Mouse (Mus musculus): Measurements from ENCODE around the gene Recql. TPM values are rescaled to one million over a fixed set of nuclear protein-coding genes. Genes with fewer than 3 reads are reported as not detected.
"Not testable (repeated sequence)": the region's sequence is repeated elsewhere in the genome, so short reads cannot be mapped to it uniquely, and the experiment has no call there.

Gene Recql
- polyA plus RNA-seq, 1 experiment from 2014 or later, result 16.2 TPM

DNA sequence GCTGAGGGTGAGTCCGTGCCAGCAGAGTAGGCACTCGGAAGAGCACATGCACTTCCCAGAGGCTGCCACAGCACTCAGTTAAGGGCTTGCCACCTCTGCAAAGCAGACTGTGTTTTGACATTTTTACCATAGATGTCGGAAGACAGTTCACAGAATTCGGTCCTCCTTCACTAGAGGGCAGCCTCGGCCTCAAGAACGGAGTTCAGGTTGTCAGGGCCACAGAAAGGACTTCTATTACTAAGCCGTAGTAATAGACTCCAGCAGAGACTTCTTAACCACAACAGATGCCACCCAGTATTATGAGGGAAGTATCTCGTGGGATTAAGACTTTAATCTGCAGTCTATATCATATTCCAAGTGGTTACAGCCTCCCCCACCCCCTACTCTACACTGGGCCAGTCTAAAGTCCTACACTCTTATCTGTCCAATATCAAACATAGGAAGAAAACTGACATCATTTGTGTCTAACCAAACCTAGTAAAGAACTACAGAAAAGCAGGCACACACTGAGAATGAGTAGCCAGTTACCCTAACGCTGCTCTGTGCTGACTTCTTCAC lies 23.8 kb downstream of the Recql start:
- Histone ChIP-seq H3K4me1 (replicated peaks) (no peaks in the 10 kb centered on the region), H3K4me3 (no peak overlapping the region), H3K27me3 (no peaks in the 10 kb centered on the region), H3K27ac (no peak overlapping the region), H3K9ac (no peak overlapping the region), H3K36me3 (peaks cover 70% of the 10 kb centered on the region), H3K4me2 (no peak overlapping the region), H3K9me3 (replicated peaks) (no peaks in the 10 kb centered on the region)
- 71% methylated on average over 9 of the region's 9 CpGs for WGBS
- ATAC-seq (replicated peaks; ENCODE audit: insufficient number of reproducible peaks, insufficient read depth, low FRiP score, low read depth), result no peak

DNA sequence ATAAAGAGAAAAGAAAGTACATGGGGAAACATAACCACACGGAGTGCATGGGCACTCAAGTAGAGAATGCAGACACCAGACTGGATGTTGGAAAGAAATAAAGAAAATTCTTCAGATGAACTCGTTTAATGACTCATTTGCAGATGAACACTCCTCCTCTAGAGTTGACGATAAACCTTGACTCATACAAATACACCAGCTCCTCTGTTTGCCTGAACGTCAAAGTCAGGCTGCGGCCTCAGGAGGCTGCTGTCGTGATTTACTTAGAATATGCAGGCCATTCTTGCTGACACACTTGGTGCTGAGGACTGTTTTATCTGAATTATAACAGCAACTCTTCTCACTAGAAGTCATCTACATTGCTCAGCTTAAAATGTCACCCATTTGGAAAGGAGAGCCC lies 24.9 kb downstream of the Recql start:
- 86% methylated on average over 6 of the region's 6 CpGs for WGBS
- Histone ChIP-seq H3K27me3 (no peaks in the 10 kb centered on the region), H3K4me1 (replicated peaks) (no peaks in the 10 kb centered on the region), H3K36me3 (peaks cover 61% of the 10 kb centered on the region), H3K4me2 (no peak overlapping the region), H3K9me3 (replicated peaks) (no peaks in the 10 kb centered on the region), H3K4me3 (no peak overlapping the region), H3K27ac (no peak overlapping the region), H3K9ac (no peak overlapping the region)
- ATAC-seq (replicated peaks; ENCODE audit: insufficient number of reproducible peaks, insufficient read depth, low FRiP score, low read depth), result no peak

DNA sequence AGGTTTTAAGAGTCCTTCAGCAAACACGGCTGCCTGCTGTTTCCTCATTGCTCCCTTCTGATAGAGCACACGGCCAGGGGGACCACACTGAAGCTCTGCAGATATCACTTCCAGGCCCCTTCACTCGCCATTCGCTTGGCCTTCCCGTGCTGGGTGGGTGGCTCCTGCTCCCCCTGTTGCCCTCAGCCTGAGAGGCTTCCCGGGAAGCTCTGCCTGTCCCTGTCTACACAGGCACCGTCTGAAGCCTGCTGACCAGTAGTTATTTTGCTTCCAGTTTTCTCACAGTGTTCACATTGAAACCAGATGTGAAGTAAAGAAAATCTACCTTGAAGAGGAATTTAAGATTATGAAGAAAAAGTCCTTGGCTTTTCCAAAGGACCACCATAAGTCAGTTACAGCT lies 29.8 kb downstream of the Recql start:
- Histone ChIP-seq H3K9me3 (replicated peaks) (no peaks in the 10 kb centered on the region), H3K4me3 (no peak overlapping the region), H3K27me3 (no peaks in the 10 kb centered on the region), H3K4me1 (replicated peaks) (no peaks in the 10 kb centered on the region), H3K9ac (no peak overlapping the region), H3K4me2 (no peak overlapping the region), H3K27ac (no peak overlapping the region), H3K36me3 (peaks cover 66% of the 10 kb centered on the region)
- no peak for ATAC-seq (replicated peaks; ENCODE audit: insufficient number of reproducible peaks, insufficient read depth, low FRiP score, low read depth)
- 66% methylated on average over 7 of the region's 7 CpGs for WGBS

DNA sequence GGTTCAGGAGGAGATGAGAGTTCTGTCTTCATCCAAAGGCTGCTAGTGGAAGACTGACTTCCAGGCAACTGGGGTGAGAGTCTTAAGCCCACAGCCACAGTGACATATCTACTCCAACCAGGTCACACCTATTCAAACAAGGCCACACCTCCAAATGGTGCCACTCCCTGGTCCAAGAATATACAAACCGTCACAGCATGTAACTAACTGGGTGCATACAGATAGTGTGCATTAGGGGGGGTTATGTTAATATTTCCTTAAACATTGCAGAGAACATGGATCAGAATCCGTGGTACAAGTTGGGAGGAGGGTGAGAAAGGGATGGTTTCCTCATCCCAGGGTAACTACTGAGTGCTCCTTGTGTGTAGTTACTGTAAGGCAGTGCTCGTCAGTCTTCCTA lies 34.8 kb downstream of the Recql start:
- not testable (repeated sequence) for H3K9me3 ChIP-seq (replicated peaks); H3K9ac ChIP-seq; H3K4me1 ChIP-seq (replicated peaks); H3K4me2 ChIP-seq; H3K27ac ChIP-seq; H3K4me3 ChIP-seq; H3K27me3 ChIP-seq; ATAC-seq (replicated peaks; ENCODE audit: insufficient number of reproducible peaks, insufficient read depth, low FRiP score, low read depth)
- 86% methylated on average over 3 of the region's 3 CpGs for WGBS
- H3K36me3 ChIP-seq, result peaks cover 68% of the 10 kb centered on the region

DNA sequence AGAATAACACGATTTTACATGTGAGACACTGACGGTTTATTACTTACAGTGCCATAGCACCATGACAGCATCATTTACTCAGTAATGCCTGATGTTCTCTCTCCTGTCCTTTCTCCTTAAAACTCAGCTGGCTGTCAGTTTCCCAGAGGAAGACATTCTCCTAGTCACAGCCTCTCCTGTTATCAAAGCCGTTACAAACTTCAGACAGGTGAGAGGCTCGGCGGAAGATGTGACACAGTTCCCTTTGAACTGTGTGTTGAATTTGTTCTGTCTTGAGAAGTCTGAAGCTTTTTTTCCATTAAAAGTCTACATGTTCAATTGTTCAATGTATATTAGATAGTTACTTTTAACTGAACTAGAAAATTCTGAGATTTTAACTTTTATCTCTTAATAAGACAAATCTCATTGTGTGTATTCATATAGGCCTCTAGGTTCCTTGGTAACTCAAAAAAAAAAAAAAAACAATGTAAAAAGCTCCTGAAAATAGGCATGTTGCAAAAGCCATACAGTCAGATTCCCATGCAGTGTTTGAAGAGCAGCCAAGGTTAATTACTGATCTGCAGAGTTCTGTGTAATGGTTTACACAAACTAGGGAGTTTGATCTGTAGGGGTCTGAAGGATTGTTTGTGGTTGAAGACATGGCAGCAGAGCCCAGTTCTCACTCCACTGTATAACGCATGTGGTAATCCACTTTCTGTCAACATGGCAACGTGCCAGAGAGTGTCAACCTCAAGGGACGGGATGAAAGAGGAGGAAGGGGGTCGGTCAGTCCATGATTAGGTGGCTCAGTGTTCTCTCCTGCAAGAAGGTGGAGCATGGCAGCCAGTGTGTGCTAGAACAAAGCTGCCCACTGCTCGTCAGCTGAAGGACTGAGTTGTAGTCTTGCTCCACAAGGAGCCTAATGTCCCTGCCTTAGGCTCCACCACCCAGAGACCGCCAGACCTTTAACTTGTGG lies 39.2 kb downstream of the Recql start:
- Histone ChIP-seq H3K4me1 (replicated peaks) (peaks cover 10% of the 10 kb centered on the region), H3K4me3 (no peak overlapping the region), H3K9ac (no peak overlapping the region), H3K9me3 (replicated peaks) (no peaks in the 10 kb centered on the region), H3K36me3 (peaks cover 44% of the 10 kb centered on the region), H3K27me3 (no peaks in the 10 kb centered on the region), H3K4me2 (no peak overlapping the region), H3K27ac (no peak overlapping the region)
- 66% methylated on average over 11 of the region's 11 CpGs for WGBS
- no peak for ATAC-seq (replicated peaks; ENCODE audit: insufficient number of reproducible peaks, insufficient read depth, low FRiP score, low read depth)

DNA sequence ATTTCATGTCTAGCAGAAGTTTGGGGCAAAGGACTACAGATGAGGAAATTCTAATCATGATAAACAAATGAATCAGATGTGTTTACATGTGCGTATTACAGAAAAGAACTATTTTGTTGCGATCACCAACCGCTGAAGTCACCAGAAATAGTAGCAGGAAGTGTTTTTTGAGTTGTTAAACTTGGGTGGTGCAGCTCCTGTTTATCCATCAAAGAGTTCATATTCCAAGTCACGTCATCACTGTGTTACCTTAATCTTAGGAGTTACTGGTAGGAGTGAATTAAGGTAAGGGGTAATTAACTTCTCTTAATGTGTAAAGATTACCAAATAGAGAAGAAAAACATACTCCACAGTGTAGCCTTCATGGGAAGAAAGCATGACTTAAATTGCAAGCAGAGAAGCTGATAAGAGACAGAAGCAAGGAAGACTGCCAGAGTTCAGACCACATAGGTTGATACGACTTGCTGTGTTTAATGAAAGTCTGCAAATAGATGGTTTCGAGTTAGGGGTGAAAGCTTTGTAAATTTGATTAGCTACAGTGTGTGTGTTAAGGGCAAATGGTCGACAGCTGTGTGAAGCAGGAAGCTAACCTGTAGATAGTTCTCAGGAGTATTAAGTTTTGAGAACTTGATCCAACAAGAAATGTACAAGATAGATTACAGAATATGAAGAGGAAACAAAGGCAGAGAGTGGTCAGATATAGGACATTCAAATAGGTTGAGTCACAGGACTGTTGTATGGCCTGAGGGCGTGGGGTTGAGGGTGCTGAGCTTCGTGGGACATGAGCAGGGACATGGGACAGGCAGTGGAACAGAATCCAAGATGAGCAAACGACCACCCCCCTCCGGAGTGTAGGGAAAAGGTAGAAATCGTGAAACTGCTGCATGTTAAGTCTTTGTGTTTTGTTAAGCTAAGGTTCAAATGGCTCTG lies 40.4 kb downstream of the Recql start:
- peak overlapping the region; percentile 81 for H3K4me3 ChIP-seq
- H3K27ac ChIP-seq, result no peak overlapping the region
- H3K9me3 ChIP-seq (replicated peaks), result no peaks in the 10 kb centered on the region
- 45% methylated on average over 12 of the region's 12 CpGs for WGBS
- no peaks in the 10 kb centered on the region for H3K27me3 ChIP-seq
- H3K36me3 ChIP-seq, result peaks cover 34% of the 10 kb centered on the region
- no peak for ATAC-seq (replicated peaks; ENCODE audit: insufficient number of reproducible peaks, insufficient read depth, low FRiP score, low read depth)
- H3K4me2 ChIP-seq, result peak overlapping the region; percentile 65
- H3K9ac ChIP-seq, result no peak overlapping the region; the same call in 1 of the 2 replicates
- H3K4me1 ChIP-seq (replicated peaks), result peaks cover 10% of the 10 kb centered on the region

DNA sequence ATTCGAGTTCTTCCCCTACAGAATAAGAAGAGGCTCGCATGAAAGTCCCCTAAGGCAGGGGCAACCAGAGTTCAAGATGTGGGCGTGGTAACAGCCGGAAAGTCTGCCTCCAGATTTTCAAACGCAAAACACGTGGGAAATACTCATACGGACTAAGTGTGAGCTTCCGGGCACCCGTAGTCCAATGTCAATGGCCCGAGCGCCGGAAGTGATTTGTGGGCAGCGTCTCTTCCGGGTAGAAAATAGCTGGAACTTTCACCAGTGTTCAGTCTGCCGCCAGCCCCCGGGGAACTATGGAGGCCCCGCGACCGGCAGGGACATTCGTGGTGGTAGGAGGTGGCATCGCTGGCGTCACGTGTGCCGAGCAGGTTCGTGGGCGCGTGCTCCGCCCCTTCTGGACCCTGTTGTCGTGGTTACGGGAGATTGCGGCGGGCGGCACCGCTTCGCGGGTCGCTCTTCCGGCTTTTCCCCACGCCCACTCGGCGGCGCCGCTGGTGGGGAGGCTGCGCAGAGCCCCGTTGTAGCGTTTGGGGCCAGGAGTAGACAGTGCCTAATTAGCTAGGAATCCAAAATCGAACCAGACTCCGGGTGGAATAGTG lies 41.3 kb downstream of the Recql start, which contains the start of gene Pyroxd1:
Gene Pyroxd1 (plus strand): TSS at position 215 of the 599 bp plus-strand sequence.
- under 1% methylated on average over 48 of the region's 48 CpGs for WGBS
- Histone ChIP-seq H3K27ac (peak within 1 kb of the TSS; percentile 84), H3K27me3 (no peaks in the 10 kb centered on the region), H3K36me3 (peaks cover 25% of the 10 kb centered on the region), H3K4me3 (peak within 1 kb of the TSS; percentile 81), H3K4me2 (peak within 1 kb of the TSS; percentile 65), H3K4me1 (replicated peaks) (peaks cover 10% of the 10 kb centered on the region), H3K9ac (peak within 1 kb of the TSS; percentile 64), H3K9me3 (replicated peaks) (no peaks in the 10 kb centered on the region)
- ATAC-seq (replicated peaks; ENCODE audit: insufficient number of reproducible peaks, insufficient read depth, low FRiP score, low read depth), result peak; percentile 90

DNA sequence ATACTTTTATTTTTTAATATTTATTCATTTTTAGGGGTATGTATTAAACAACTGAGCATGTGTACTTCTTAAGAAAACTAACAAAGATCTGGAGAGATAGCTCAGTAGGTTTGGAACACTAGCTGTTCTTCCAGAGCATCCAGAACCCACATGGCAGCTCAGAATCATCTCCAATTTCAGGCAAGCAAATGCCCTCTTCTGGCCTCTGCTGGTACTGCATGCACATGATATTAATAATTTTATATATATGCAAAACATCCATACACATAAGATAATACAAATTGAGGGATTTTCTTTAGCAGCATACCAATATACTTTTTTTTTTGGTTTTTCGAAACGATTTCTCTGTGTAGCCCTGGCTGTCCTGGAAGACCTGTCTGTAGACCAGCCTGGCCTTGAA lies 43.3 kb downstream of the Recql start:
- no peak overlapping the region for H3K4me3 ChIP-seq
- H3K27me3 ChIP-seq, result no peaks in the 10 kb centered on the region
- peaks cover 10% of the 10 kb centered on the region for H3K4me1 ChIP-seq (replicated peaks)
- no peak overlapping the region for H3K27ac ChIP-seq
- no peak overlapping the region for H3K9ac ChIP-seq
- ATAC-seq (replicated peaks; ENCODE audit: insufficient number of reproducible peaks, insufficient read depth, low FRiP score, low read depth), result no peak
- H3K4me2 ChIP-seq, result no peak overlapping the region
- H3K9me3 ChIP-seq (replicated peaks), result no peaks in the 10 kb centered on the region
- 0 out of 2 replicates have a peak, but pooled peaks cover 7% of the 10 kb centered on the region for H3K36me3 ChIP-seq
- 59% methylated on average over 2 of the region's 2 CpGs for WGBS

DNA sequence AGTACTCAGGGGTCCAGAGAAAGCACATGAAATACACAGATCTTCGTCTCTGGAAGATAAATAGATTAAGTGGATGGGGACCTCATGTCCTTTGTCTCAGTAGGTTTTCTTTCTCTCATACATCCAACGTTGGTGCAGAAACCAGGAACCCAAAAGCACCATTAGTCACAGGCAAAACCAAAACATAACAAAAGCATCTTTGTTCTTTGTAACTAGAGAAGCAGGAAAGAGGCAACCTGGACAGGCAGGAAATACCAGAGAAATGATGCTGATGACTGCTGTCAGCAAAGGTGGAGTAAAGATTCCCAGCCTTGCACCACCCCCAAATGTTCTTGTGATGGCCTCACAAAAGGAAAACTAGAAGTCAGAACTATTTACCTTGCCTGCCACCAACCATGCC lies 47.3 kb downstream of the Recql start:
- WGBS, result 41% methylated on average over 2 of the region's 2 CpGs
- Histone ChIP-seq H3K4me1 (replicated peaks) (no peaks in the 10 kb centered on the region), H3K9ac (no peak overlapping the region), H3K9me3 (replicated peaks) (no peaks in the 10 kb centered on the region), H3K4me3 (no peak overlapping the region), H3K27ac (no peak overlapping the region), H3K4me2 (no peak overlapping the region), H3K36me3 (no peaks in the 10 kb centered on the region), H3K27me3 (no peaks in the 10 kb centered on the region)
- ATAC-seq (replicated peaks; ENCODE audit: insufficient number of reproducible peaks, insufficient read depth, low FRiP score, low read depth), result no peak

DNA sequence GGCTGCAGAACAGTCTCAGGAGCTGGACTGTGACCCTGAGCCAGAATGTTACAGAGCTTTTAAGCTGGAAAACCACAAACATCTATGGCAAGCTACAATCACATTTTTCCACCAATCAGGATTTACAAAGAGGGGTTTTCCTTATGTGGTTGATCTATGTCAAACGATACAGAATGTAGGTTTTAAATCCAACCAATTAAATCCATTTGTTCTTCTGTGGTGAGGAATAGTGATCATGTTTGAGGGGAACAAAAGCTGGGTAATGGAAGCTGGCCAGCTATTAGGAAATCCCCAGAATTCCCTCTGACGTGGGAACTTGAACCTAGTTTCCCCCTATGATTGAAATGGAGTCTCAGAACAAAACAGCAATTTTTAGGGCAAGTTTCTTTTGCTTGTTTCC lies 47.9 kb downstream of the Recql start:
- Histone ChIP-seq H3K4me2 (no peak overlapping the region), H3K27ac (no peak overlapping the region), H3K4me3 (no peak overlapping the region), H3K9ac (no peak overlapping the region), H3K4me1 (replicated peaks) (no peaks in the 10 kb centered on the region), H3K9me3 (replicated peaks) (no peaks in the 10 kb centered on the region), H3K27me3 (no peaks in the 10 kb centered on the region), H3K36me3 (no peaks in the 10 kb centered on the region)
- no peak for ATAC-seq (replicated peaks; ENCODE audit: insufficient number of reproducible peaks, insufficient read depth, low FRiP score, low read depth)
- 52% methylated on average over 2 of the region's 2 CpGs for WGBS

DNA sequence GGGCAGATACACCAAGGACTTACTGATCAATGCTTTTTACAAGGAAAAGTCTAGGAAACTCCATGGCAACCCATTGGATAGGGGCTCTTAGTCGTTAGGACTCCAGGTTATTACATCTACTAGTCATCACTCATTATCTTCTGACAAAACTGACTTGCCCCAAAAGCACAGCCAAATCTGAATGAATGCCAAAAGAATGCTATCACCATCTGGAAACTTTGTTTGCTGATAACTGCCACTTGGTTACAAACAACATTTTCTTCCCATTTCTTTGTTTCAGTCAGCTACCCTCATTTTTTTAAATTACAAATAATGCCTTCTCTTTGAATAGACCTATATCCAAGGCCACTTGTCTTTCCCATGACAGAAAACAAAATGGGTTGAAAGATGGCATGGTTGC lies 57.7 kb downstream of the Recql start:
- WGBS, result 46% methylated on average over 1 of the region's 1 CpGs
- Histone ChIP-seq H3K4me1 (replicated peaks) (no peaks in the 10 kb centered on the region), H3K27ac (no peak overlapping the region), H3K9ac (no peak overlapping the region), H3K36me3 (no peaks in the 10 kb centered on the region), H3K27me3 (no peaks in the 10 kb centered on the region), H3K9me3 (replicated peaks) (no peaks in the 10 kb centered on the region), H3K4me2 (no peak overlapping the region), H3K4me3 (no peak overlapping the region)
- no peak for ATAC-seq (replicated peaks; ENCODE audit: insufficient number of reproducible peaks, insufficient read depth, low FRiP score, low read depth)

All from heart, embryonic 15.5 days (tissue).